Mouse (Mus musculus) neural tube, embryonic 10.5 days (tissue): ENCODE results near the gene Lrrc45.
"Not testable (repeated sequence)": the region's sequence is repeated elsewhere in the genome, so short reads cannot be mapped to it uniquely, and the experiment has no call there.

Experiments
- DNase-seq: peaks from one replicate; pipeline ENCODE4 v3.0.0-alpha.2; 2017; ENCODE audit warnings: low spot score; ENCODE audit errors: extremely low spot score

Lrrc45 gene

GRCm38 (mm10) chr11:120767023-120767422, 53.3 kb downstream of the Lrrc45 start:
- not testable (repeated sequence) for DNase-seq

GRCm38 (mm10) chr11:120768206-120768605, 54.5 kb downstream of the Lrrc45 start:
- no peak for DNase-seq
